Mouse (Mus musculus) intestine, embryonic 14.5 days (tissue): ENCODE data around the gene Nos1ap. TPM values are rescaled to one million over a fixed set of nuclear protein-coding genes. Genes with fewer than 3 reads are reported as not detected.
A peak's percentile ranks its signal among the peaks of the same experiment; 100 is the strongest.

Experiments used
- ATAC-seq: fragments of 200-750 bp; cut with Nextera tagmentation; replicated peaks from 2 replicates; pipeline ENCODE4 v1.8.0; 2017; ENCODE audit warnings: low read depth, moderate number of reproducible peaks, moderate TSS enrichment, moderate library complexity; ENCODE audit not compliant: low FRiP score, low TSS enrichment
- DNase-seq: peaks from one replicate; pipeline ENCODE4 v3.0.0-alpha.2; 2018; ENCODE audit warnings: low spot score
- H3K27ac ChIP-seq: fragments of 300-500 bp; sonication (generic); 2 replicates; pipeline ENCODE4 v1.5.1; 2014; ENCODE audit warnings: low read depth, mild to moderate bottlenecking, control low read depth
- H3K27me3 ChIP-seq: fragments of 300-500 bp; sonication (generic); replicated peaks from 2 replicates; pipeline ENCODE4 v1.6.1; 2014; ENCODE audit warnings: low read length, control low read depth; ENCODE audit not compliant: control insufficient read depth, insufficient read depth
- H3K36me3 ChIP-seq: fragments of 300-500 bp; sonication (generic); 2 replicates; pipeline ENCODE4 v1.6.1; 2014; ENCODE audit warnings: low read length, control low read depth; ENCODE audit not compliant: control insufficient read depth, insufficient read depth
- H3K4me1 ChIP-seq: fragments of 300-500 bp; sonication (generic); replicated peaks from 2 replicates; pipeline ENCODE4 v1.6.1; 2014; ENCODE audit warnings: low read length, control low read depth, mixed read lengths; ENCODE audit not compliant: control insufficient read depth, insufficient read depth
- H3K4me2 ChIP-seq: fragments of 300-500 bp; sonication (generic); 2 replicates; pipeline ENCODE4 v1.6.1; 2014; ENCODE audit warnings: low read length
- H3K4me3 ChIP-seq: fragments of 300-500 bp; sonication (generic); 2 replicates; pipeline ENCODE4 v1.5.1; 2014; ENCODE audit warnings: low read depth, low read length, control low read depth, mixed read lengths
- H3K9ac ChIP-seq: fragments of 300-500 bp; sonication (generic); 2 replicates; pipeline ENCODE4 v1.6.1; 2014; ENCODE audit warnings: mild to moderate bottlenecking, low read length
- H3K9me3 ChIP-seq: fragments of 300-500 bp; sonication (generic); 2 replicates; pipeline ENCODE4 v1.6.1; 2016; ENCODE audit warnings: low read length, control low read depth; ENCODE audit not compliant: control insufficient read depth
- WGBS: fragments of 180-500 bp; shearing (Covaris S2); extraction: QIAGEN DNeasy Blood & Tissue Kit; methylation state at CpG from one replicate; pipeline ENCODE4 v1.1.7; 2014; 5-methylcytosine and 5-hydroxymethylcytosine counted together
- polyA plus RNA-seq: library from polyadenylated mRNA; unstranded; fragments of >200 nt; fragmentation: Nextera tagmentation; extraction: Ambion mirVana; gene quantifications from 2 replicates; pipeline ENCODE4 v1.2.1, GENCODE M21; 2014

The Nos1ap gene
- polyA plus RNA-seq, 1 experiment from 2014 or later: 12.1 TPM

DNA sequence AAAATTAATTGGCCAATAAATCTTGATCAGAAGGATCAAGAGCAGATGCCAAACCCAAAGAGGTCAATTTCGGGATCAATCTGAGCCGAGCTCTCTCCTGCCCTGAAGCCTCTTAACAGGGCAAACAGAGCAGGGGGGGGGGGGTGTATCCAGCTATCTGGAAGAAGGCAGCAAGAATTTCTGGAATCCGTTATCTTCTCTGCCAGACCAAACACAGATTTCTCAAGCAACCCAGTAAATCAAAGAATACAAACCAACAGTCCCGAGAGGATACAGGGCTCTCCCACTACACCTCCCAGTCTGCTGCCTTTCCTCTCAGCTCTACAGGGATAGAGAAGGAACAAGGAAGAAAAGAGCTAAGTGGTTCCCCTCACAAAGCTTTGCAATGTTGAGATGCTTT lies 104.5 kb downstream of the Nos1ap start:
- no peaks in the 10 kb centered on the region for H3K9me3 ChIP-seq
- H3K4me1 ChIP-seq: peaks cover 30% of the 10 kb centered on the region
- H3K4me2 ChIP-seq: no peak overlapping the region
- H3K4me3 ChIP-seq: no peak overlapping the region
- no peaks in the 10 kb centered on the region for H3K36me3 ChIP-seq
- no peak overlapping the region for H3K9ac ChIP-seq
- H3K27ac ChIP-seq: no peak overlapping the region
- ATAC-seq (no peak), DNase-seq (no peak)
- H3K27me3 ChIP-seq: no peaks in the 10 kb centered on the region
- 19% methylated on average over 4 of the region's 4 CpGs for WGBS

- Histone ChIP-seq H3K9ac (no peak overlapping the region), H3K4me1 (peaks cover 54% of the 10 kb centered on the region), H3K36me3 (no peaks in the 10 kb centered on the region), H3K4me2 (no peak overlapping the region), H3K4me3 (no peak overlapping the region), H3K9me3 (no peaks in the 10 kb centered on the region), H3K27me3 (no peaks in the 10 kb centered on the region), H3K27ac (no peak overlapping the region)
- no peak for ATAC-seq
- DNase-seq: no peak
- 67% methylated on average over 7 of the region's 8 CpGs for WGBS
These were observed 107.3 kb downstream of the Nos1ap start for GRCm38 (mm10) chr1:170482236-170482905.

GRCm38 (mm10) chr1:170481093-170481492 lies 108.6 kb downstream of the Nos1ap start:
- WGBS: 56% methylated on average over 3 of the region's 3 CpGs
- Histone ChIP-seq H3K27me3 (no peaks in the 10 kb centered on the region), H3K4me1 (peaks cover 57% of the 10 kb centered on the region), H3K27ac (no peak overlapping the region), H3K36me3 (no peaks in the 10 kb centered on the region), H3K9ac (no peak overlapping the region), H3K9me3 (no peaks in the 10 kb centered on the region), H3K4me3 (no peak overlapping the region), H3K4me2 (no peak overlapping the region)
- no peak for ATAC-seq
- DNase-seq: no peak

DNA sequence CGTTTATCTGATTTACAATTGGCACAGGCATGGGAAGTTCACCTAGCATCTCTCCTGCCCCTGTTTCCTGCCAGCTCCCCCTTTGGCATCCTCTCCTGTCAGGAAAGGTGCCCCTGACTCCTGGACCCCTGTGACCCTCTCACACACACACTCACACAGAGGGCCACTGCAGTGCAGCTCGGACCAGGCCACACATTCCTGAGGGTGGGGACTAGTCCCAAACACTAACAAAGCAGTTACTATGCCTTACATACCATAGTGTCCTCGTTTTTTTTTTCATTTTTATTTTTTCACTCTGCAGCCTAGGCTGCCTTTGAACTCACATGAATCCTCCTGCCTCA lies 110.2 kb downstream of the Nos1ap start:
- H3K36me3 ChIP-seq: no peaks in the 10 kb centered on the region
- H3K9me3 ChIP-seq: no peaks in the 10 kb centered on the region
- peak overlapping the region; percentile 54; the same call in 1 of the 2 replicates for H3K27ac ChIP-seq
- peaks cover 49% of the 10 kb centered on the region for H3K4me1 ChIP-seq
- no peaks in the 10 kb centered on the region for H3K27me3 ChIP-seq
- WGBS: 17% methylated on average over 3 of the region's 3 CpGs
- no peak overlapping the region for H3K9ac ChIP-seq
- H3K4me2 ChIP-seq: no peak overlapping the region
- DNase-seq (peak; percentile 56), ATAC-seq (peak; percentile 79)
- H3K4me3 ChIP-seq: no peak overlapping the region

DNA sequence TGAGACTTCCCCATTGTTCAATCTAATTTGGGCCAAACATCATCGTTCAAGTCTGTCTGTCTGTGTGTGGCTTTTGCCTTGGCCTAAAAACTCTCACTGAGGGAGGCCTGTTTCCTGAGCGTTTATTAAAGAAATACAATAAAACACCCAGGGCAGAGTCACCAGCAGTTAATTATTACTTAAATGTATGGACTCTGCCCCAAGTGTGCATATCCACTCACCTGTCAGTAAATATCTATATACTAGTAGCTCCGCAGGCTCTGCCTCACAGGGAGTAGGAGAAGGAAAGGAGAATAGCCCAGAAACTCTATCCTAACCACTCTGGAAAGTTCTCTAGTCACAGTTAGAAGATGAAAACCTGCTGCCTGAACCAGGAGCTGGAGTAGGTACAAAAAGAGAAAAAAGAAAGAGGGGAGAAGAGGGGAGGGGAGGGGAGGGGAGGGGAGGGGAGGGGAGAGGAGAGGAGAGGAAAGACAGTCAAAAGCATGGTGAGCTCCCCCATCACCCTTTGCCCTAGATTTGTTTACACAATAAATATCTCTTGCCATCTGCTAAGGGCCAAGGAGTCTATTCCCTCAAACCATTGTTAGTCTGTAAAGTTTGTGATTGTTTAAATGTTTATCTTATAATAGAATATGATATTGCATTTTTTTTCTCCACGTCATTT lies 110.7 kb downstream of the Nos1ap start:
- ATAC-seq (peak; percentile 76), DNase-seq (no peak)
- Histone ChIP-seq H3K36me3 (no peaks in the 10 kb centered on the region), H3K9me3 (no peaks in the 10 kb centered on the region), H3K27ac (peak overlapping the region; percentile 57), H3K4me1 (peaks cover 49% of the 10 kb centered on the region), H3K4me2 (no peak overlapping the region), H3K9ac (no peak overlapping the region), H3K4me3 (no peak overlapping the region), H3K27me3 (no peaks in the 10 kb centered on the region)
- WGBS: 41% methylated on average over 4 of the region's 4 CpGs

DNA sequence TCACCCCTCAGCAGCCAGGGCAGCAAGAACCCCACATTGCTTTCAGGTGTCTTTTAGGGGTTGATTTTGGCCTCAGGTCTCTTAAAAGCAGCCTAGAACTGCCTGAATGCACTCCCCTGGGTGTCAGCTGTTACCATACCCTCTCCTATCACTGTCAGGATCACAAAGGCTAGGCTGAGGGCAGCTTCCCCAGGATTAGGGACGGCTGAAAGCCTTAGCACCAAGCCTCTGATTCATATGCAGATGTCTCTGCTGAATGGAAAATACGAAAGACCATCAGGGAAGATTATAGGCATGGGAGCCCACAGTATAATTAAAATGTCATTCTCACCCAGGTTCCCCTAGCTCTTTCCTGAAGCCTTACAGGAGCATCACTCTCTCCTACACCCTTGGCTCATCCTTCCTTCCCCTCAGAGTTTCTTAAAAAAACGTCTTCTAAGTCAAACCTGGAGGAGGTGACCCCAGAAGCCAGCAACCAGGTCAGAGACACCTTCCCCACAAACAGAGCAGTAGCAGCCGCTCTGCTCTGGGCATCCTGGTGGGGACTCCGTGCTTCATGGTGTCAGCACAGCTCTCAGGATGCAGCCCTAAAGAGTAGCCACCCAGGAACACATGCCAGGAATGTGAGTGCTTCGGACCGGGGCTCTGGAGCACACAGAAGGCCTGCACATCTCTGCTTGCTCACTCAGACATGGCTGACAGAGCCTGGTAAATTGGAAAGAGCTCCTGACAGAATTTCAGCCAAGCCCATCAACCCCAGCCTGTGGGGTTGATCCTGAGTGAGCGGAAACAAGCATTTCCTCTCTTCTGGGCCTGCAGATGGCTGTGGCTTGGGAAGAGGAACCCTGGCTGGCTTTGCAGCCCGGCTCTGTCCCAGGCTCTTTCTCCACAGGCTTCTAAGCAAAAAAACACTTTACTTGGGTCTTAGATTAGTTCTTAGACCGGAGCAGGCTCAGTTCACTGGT lies 111.7 kb downstream of the Nos1ap start:
- no peak overlapping the region for H3K9ac ChIP-seq
- no peaks in the 10 kb centered on the region for H3K36me3 ChIP-seq
- H3K4me2 ChIP-seq: no peak overlapping the region
- no peaks in the 10 kb centered on the region for H3K9me3 ChIP-seq
- no peak overlapping the region for H3K4me3 ChIP-seq
- H3K27me3 ChIP-seq: no peaks in the 10 kb centered on the region
- peaks cover 45% of the 10 kb centered on the region for H3K4me1 ChIP-seq
- H3K27ac ChIP-seq: peak overlapping the region; percentile 57
- no peak for ATAC-seq
- WGBS: 37% methylated on average over 10 of the region's 10 CpGs
- no peak for DNase-seq

- DNase-seq (no peak), ATAC-seq (no peak)
- 79% methylated on average over 6 of the region's 6 CpGs for WGBS
These were observed 116.2 kb downstream of the Nos1ap start for GRCm38 (mm10) chr1:170473460-170473859.

DNA sequence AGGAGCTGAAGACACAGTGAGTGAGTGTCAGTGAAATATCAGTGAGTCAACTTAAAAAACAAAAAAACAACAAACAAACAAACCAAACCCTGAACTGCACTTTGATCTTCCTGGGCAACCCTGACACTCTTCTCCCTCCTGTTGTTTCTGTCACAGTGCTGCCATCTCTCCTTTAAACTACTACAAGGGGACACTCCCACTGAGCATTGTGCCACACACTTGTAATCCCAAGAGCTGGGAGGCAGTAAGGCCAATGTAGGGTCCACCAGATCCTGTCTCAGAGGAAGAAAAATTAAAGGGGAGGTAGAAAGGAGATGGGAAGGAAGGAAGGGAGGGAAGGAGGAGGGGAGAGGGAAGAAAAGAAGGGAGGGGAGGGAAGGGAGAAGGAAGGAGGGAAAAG lies 116.8 kb downstream of the Nos1ap start:
- no peaks in the 10 kb centered on the region for H3K36me3 ChIP-seq
- DNase-seq (no peak), ATAC-seq (no peak)

More at GRCm38 (mm10) chr1:170473460-170473859, 116.2 kb downstream of the Nos1ap start:
- Histone ChIP-seq H3K9me3 (no peaks in the 10 kb centered on the region), H3K4me2 (no peak overlapping the region), H3K9ac (no peak overlapping the region), H3K27me3 (no peaks in the 10 kb centered on the region), H3K4me3 (no peak overlapping the region), H3K4me1 (peaks cover 13% of the 10 kb centered on the region), H3K27ac (no peak overlapping the region), H3K36me3 (no peaks in the 10 kb centered on the region)

More for the DNA sequence above, 116.8 kb downstream of the Nos1ap start:
- H3K4me1 ChIP-seq: peaks cover 7% of the 10 kb centered on the region
- H3K4me3 ChIP-seq: no peak overlapping the region
- H3K4me2 ChIP-seq: no peak overlapping the region
- H3K27me3 ChIP-seq: no peaks in the 10 kb centered on the region
- H3K9me3 ChIP-seq: no peaks in the 10 kb centered on the region
- no peak overlapping the region for H3K27ac ChIP-seq
- H3K9ac ChIP-seq: no peak overlapping the region
